Mouse (Mus musculus) thymus, postnatal 36 days (tissue): ENCODE results near the gene Ryr1.
"Not testable (repeated sequence)": the region's sequence is repeated elsewhere in the genome, so short reads cannot be mapped to it uniquely, and the experiment has no call there.

Source experiments
- DNase-seq, 2 experiments: peaks; one replicate each; pipeline ENCODE4 v3.0.0; 2022; ENCODE audit warnings: mixed read lengths in 2 of 2

The Ryr1 gene

DNA sequence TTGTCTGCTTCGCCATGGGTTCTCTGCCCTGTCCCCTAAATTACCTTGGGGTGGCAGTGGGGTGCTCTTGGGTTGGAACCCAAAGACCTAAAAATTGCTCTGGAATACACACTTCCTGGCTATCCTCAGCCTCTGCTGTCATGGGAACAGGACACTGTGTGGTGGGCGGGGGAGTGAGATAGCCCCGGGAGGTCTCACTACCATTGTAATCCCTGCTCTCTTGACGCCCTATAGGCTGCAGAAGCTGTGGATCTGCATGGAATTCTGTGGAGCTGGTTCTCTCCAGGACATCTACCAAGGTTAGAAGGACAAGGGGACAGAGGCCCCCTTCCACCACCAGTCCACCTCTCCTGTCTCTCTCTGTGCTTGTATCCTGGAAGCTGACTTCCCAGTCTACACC lies 141.1 kb downstream of the Ryr1 start:
- no peak for DNase-seq

DNA sequence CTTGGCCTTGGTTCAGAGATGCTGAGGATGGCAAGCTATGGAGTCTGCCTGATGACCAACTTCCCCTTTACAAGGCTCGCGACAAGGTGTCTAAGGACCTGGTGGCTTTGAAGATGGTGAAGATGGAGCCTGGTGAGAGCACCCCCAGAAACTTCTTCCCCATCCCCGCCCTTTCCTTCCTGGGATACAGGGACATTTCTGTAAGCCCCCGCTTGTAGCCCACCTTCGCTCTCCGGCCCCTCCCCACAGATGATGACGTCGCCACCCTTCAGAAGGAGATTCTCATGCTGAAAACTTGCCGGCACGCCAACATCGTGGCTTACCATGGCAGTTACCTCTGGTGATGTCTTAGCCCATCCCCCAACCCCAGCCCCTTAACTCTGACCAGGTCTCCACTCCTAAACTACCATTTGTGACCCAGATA lies 141.8 kb downstream of the Ryr1 start:
- peak; percentile 58 to 73 for DNase-seq

DNA sequence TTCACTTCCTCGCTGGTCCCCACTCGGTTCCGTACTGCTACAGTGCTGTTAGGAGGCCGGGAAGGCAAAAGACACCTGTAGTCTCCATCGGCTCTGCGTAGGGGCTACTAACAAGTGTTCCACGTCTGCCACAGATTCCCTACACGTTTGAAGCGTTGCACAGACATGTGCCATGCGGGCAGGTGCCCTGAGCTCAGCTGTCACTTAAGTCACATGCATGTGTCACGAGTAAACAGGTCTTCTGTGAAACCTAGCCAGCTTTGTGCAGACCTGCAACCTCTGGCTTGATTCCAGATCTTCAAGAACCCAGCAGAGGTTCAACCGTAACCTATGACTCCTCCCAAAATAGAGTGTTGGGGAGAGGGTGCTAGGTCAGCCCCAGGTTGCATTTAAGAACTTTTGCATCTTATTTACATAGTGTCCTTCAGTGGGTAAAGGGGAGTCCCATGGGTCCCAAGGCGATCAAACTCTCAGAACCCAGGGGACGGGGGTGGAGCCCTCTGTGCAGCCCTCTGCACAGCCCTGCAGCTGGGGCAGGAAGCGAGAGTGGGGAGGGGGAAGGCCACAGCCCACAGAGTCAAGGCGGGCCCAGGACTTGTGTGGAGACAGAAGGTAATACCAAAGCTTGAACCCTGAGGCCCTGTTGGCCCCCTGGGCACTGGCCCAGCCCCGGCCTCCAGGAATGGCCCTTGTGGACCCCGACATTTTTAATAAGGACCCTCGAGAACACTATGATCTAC lies 142.5 kb downstream of the Ryr1 start:
- peak; percentile 87 to 92 for DNase-seq

DNA sequence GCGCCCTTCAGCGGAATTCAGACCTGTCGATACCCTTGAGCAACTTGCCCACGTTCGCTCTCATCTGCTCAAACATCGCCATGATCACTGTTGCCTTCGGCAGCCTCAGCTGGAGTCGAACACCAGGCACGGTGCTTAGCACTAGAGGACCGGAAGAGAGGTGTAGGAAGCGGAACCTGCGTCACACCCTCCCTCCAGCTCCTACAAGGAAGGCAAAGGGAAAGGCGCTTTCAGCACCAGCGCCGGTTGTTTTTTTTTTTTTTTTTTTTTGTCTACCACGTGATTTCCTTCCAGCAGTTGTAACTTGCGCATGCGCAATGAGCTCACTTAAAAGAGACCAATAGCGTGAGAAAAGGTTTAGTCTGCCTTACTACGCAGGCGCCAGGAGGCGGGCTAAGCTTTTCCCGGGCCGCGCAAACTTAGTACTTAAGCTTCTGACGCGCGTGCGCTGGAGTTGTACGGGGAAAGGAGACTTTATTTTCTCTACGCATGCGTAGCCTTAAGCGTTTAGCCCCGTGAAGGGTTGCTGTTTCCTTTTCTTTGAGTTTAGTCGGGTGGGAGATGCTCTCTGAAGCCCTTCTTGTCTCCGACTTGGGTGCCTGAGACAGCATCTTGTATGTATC lies 143.2 kb downstream of the Ryr1 start, which contains the start of the genes Eif3k and Map4k1:
Gene Eif3k, minus strand, starts transcription at position 214 of the 623 bp plus-strand sequence.
Gene Map4k1, plus strand, starts transcription at position 400 of the 623 bp plus-strand sequence.
- DNase-seq = peak; percentile 93 to 97

DNA sequence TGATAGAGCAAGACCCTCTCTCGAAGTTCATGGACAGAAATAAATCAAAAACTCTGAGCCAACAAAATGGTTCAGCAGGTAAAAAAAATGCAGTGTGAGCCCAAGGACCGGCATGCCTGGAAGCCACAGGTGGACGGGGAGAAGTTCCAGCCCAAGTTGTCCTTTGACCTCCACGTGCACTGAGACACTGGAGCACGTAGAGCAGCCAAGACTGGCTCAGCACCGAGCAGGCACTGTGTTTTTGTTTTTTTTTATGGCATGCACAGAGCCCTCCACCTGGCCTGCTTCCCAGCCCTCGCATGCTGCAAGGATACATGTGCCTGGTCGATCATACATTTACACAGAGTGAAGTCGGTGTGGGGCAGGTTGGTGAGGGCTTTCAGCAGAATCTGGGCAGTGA lies 147.4 kb downstream of the Ryr1 start:
- no peak for DNase-seq

DNA sequence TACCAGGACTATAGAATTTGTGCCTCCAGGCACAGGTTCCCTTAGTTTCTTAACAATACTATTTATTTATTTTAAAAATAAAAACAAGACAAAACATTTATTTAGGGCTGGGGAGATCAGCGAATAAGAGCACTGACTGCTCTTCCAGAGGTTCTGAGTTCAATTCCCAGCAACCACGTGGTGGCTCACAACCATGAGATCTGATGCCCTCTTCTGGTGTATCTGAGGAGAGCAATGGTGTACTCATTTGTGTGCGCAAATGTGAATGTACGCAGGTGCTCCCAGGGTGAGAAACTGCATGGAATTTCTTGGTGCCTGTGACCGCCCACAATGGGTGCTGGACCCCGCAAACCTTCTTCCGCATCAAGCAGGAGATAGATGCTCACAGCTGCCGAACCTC lies 152.0 kb downstream of the Ryr1 start:
- peak in 1 of 2 experiments; percentile 12 for DNase-seq

DNA sequence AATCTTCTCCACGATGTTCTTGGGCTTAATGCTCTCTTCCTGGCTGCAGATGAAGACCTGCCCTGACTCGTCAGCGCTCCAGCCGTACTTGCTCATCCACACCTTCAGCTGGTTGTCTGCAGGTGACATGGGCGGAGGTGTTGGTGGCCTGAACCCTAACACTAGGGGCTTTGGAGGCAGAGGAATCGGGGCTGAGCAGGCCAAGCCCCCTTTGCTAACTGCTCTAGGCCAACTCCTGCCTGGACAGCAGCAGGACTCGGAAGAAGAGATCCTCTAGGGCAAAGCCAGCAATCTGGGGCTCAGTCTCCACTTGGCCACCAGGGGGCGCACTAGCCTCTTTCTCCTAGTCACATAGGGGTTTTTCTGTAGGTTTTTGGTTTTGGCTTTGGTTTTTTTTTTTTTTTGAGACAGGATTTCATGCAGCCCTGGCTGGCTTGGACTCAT lies 152.4 kb downstream of the Ryr1 start:
- peak; percentile 76 to 79 for DNase-seq

DNA sequence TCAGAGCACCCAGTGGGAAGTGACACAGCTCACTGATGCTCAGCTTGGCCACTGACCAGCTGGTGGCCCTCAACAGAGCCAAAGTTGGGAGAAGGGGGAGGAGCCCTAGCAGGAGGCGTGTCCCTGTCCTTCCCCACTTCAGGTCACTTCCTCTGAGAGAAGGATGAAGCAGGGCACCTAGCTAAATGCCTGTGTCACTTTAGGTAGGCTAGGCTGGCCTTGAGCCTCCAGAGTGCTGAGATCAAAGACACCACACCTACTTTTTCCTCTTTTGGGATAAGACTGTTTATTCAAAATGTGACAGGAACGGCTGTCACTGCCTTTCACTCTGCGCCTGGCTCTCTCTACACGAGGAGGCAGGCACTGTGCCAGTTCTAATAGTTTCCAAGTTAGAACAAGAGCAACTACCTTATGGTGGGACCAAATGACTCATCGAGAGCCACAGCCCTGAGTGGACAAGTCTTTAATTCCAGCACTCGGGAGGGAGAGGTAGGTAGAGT lies 153.2 kb downstream of the Ryr1 start:
- DNase-seq = no peak

DNA sequence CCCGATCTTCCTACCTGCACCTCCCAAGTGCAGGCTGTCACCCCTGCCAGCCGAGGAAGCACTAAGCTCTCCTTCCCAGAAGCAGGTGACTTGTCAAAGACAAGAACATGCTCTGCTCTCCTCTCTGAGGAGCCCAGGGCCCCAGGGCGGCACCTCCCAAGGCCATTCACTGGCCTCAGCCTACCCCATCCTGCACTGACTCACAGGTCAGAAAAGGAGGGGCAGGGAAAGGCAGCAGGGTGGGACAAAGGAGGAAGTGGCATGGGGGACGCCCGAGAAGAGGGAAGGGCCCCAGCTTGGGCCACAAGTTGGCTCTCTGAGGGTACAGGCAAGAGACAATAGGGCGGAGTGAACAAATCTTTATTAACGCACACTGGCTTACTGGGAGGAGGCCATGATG lies 153.9 kb downstream of the Ryr1 start:
- DNase-seq = no peak

DNA sequence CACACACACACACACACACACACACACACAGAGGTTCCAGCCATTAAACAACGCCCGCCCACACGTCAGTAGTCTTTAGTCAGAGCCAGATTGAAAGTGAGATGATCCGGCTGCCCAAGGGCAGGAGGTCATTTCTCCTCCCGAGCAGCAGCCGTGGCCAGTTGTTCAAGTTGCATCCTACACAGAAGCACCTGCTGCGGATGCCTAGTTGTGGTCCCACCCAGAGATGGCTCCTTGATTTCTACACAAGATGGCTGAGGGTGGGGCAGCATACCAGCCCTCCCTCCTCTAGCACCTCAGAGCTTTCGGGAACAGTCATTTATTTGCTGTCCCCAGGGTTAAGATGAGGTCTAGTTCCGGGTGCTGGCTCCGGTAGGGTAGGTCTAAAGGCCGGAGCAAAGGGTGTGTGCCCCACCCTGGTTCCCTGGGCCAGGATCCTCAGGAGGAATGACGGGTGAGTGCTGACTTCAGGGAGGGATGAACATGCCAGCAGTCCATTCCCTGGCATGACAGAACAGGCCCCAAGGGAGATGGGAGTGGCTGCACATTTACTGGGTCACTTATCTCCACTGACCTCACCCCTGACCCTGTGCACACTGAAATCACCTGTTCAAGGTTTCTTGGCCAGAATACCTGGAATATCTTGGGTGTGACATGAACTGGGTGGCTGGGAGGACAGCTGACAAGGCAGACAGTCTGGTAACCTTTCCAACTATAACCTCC lies 155.1 kb downstream of the Ryr1 start:
- no peak for DNase-seq

DNA sequence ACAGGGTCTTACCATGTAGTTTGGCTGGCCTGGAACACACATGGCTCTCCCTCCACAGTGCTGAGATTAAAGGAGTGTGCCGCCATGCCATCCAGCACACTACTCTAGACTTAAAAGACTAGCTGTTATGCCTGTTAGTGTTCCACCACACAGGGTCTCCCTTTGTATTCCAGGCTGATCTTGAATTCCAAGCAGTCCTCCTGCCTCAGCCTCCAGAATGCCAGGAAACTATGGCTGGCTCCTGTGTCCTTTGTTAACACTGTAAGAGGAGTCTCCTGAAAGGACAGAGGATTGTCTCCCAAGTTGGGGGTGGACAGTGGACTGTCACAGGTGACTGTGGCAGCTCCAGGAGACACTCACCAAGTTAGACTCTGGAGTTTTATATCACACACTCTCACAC lies 155.7 kb downstream of the Ryr1 start:
- no peak for DNase-seq

DNA sequence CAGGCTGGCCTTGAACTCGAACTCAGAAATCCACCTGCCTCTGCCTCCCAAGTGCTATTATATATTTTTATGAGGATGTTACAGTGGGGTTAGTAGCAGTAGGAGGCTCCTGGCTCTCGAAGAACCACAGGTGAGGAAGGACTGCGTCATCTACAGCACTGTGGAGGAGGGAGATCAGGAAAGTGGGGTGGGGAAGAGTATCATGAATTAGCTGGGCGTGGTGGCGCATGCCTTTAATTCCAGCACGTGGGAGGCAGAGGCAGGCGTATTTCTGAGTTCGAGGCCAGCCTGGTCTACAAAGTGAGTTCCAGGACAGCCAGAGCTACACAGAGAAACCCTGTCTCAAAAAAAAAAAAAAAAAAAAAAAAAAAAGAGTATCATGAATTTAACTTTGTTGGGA lies 156.9 kb downstream of the Ryr1 start:
- DNase-seq = not testable (repeated sequence)

DNA sequence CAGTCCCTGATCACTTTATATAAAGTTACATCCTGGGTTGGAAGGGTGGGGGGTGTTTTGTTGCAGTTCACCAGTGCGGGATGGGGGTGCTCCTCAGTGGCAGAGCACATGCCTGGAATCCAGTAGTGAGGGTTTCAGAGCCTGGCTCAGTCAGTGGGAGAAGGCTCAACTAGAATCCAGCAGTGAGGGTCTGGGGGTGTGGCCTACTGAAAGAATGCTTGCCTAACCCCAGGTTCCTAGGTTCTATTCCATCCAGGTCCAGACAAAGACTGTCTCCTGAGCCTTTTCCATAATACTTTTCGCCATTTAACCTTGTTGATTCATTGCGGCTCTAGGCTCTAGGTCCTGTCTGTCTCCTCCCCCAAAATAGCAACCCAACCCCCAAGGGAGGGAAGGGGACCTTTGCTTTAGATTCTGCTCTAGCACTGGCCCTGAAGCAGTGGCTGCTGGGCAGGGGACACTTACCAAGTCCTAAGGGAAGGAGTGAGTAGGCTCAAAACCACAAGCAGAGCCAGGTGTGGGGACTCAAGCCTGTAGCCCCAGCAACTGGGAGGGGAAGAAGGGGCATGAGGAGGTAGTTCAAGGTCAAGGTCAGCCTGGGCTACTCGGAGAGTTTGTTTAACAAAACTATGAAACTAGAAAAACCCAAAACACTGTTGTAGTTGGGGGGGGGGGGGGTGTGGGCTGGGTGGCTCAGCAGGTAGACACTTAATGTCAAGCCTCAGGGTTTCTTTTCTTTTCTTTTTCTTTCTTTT lies 158.1 kb downstream of the Ryr1 start:
- DNase-seq = no peak

DNA sequence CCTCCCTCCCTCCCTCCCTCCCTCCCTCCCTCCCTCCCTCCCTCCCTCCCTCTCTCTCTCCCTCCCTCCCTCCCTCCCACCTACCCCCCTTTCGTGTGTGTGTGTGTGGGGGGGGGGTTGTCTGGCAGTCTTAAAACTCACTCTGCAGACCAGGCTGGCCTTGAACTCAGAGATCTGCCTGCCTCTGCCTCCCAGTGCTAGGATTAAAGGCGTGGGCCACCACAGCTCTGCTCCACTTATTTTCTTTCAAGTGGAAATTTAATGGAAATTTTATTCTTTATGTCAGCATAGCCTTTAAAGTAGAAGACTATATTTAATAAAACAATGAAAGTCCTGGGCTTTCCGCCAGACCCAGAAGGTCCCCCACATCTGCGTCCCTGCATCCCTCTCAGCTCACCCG lies 158.8 kb downstream of the Ryr1 start:
- DNase-seq = no peak

DNA sequence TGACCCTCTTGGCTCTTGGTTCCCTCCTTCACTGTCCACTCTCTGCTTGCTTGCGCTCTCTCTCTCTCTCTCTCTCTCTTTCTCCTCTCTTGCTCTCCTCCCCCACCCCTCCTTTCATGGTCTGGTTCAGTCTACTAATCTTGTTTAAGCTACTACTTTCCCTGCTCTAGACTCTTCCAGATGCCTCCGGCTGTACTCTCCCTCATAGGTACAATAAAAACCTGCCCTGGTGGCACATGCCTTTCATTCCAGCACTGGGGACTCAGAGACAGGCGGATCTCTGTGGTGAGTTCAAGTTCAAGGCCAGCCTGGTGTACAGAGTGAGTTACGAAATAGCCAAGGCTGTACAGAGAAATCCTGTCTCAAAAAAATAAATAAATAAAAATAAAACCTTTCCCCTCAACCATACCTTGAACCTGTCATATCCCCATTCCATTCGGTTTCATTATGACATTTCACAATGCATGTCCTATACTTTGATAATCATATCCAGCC lies 159.6 kb downstream of the Ryr1 start:
- DNase-seq = no peak

DNA sequence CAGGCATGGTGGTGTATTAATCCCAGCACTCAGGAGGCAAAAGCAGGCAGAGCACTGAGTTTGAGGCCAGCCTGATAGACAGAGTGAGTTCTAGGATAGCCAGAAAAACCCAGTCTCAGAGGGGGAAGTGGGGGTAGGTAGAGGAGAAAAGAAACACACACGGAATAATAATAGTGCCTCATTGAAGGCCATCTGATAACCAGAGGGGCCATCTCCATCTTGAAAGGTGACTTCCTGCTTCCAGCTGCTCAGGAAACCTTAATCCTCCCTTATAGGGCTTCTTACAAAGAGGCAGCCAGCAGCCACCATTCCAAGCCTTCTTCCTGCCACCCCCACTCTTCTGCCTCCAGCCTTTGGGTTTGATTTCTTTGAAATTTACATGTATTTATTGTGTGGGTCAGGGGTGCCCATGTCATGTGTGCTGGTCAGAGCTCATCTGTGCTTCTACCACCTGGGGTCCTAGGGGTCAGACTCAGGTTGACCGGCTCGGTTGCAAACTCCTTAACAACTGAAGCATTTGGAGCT lies 161.5 kb downstream of the Ryr1 start:
- no peak for DNase-seq

DNA sequence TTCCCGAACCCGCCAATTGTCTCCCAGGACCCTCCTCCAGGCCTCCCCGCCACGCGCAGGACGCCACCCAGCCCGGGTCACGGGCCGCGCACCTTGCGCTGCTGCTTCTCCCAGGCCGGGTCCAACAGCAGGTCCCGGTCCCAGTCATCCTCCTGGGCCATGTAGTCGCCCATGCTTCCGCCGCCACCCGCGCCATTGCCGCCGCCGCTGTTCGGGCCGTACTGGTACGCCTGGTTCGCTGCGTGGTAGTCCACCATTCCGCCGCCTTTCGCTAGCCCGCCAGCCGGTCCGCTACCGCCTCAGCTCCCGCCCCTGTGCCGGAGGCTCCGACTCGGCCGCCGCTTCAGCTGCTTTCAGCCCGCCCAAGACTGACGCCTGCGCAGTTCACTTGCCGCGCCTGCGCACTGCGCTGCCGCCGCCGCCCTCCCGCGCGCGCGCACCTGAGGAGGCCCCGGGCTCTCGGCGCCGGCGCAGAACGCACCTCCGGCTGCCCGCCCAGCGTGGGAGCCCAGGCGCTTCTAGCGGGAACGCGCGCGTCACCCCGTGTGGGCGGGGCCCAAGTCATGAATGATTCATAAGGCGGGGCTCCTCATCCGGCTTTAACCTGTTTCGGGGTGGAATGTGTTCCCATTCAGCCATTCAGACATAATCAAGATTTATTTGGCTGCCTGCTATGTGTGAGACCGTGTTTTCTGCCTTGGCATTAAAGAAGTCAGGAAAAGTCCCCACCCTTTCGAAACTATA lies 162.9 kb downstream of the Ryr1 start, which contains the start of gene Actn4:
Gene Actn4, minus strand, starts transcription at position 414 of the 744 bp plus-strand sequence.
- peak; percentile 99 for DNase-seq

DNA sequence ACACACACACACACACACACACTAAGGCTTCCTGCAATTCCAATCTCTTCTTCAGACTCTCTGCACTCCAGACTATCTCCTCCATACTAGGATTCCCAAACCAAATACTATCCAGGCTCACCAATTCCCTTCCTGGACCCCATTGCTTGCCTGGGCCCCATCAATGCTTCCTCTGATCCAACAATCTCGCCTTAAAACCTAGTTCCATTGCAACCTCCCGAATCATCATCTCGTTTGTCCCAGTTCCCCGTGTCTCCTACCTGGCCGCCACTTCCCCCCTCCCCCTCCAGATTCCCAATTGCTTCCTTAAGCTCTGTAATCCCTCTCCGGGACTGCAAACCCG lies 163.4 kb downstream of the Ryr1 start:
- DNase-seq = no peak

DNA sequence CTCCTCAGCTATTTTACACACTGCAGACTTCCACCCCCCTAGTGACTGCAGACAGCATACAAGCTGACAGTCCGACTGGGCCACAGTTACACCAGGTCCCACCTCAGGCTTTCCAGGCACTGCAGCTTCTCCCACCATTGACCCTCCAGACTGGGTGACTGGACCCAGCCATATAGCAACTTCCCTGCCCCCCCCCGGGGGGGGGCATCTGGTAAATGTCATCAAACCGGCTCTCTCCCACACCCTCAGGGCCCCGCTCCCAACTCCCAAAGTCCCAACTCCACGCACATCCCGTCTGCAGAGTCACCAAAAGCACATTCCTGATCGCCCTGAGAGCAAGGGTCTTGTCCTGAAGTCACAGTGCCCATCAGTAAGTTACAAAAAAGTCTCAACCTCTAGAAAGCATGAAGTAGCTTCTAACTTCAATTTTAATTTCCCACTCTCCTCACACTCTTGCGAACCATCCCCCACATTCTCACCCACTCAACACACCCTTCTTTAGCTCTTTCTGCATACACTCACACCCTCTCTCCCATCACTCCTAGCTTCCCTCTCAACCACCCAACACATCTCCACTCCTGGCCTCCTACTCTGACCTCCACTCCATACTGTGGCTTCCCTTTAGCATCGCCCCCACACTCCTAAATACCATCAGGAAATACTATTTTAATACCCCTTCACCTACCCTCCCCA lies 164.5 kb downstream of the Ryr1 start:
- DNase-seq = no peak

DNA sequence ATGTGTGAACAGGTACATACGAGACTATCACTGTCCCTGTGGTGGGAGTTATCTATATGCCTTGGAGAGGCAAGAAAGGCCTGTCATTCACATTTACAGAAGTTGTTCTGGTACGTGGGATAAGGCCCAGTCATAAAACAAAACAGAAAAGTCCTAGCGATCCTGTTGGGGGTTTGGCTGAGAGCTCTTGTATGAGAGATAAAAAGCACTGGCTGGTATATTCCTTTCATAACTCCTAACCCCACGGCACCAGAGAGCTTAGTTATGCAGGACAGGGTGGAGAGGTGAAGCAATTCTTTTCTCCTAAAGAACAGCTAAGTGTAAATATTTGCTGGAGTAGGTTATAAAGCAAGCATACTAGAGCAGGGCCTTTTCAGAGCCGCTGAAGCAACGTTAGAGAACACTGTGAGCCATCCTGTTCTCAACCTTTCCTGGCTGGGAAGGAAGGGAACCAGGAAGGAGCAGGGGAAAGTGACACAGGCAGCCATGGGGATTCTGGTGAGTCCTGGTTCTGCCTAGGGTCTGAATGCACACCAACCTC lies 165.4 kb downstream of the Ryr1 start:
- DNase-seq = no peak

DNA sequence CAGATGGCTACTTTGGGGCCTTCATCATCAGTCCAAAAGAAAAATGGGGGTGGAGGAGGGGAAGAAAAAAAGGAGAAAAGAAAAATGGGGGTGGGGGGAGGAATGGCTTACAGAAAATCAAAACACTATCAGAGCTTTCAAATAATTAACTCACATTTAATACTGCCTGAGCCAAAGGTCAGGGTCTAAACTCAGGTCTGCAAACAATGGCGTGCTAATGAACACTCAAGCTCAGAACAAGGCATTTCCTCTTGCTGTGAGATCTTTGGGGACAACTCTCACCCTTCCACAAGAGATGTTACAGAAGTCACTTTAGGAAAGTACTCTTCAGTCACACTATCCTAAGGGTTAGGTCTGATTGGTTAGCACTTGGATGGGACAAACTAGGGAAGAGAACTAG lies 166.2 kb downstream of the Ryr1 start:
- DNase-seq = no peak
